Mouse (Mus musculus): ENCODE data around the gene Boc.

DNA sequence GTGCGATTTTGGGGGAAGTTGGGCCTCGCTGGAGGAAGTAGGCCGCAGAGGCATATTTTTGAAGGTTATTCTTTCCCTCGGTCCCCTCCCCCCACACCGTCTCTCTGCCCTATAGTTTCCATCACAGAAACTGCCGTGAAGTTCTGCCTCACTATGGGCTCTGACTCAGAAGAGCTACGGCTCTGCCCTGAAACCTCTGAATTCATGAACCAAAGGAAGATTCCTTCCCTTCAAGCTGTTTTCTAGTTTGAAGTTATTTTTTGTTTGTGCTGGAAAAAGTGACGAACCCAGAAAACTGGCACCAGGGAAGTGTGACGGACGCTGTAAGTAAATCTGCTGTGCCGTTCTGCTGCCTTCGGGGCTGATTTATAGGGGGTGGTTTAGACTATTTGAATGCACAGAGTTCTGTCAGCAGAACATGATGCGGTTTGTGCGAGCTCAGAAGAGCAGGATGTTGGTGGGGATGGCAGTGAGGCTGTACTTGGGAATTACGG is 61.7 kb downstream of the Boc start:
- TF ChIP-seq CTCF (IDR thresholded peaks at IDR 0.05; ENCODE audit: extremely low read depth, insufficient read depth, low read length): no peak
- no peak for TF ChIP-seq POLR2A (IDR thresholded peaks at IDR 0.05; ENCODE audit: extremely low read depth, insufficient read depth, low read length)
